Mouse (Mus musculus) bone marrow macrophage, adult 2 months (primary cell): Measurements from ENCODE around the gene Zfp568.

Experiments
- CTCF ChIP-seq: IDR thresholded peaks from 2 replicates; pipeline ENCODE4 v1.5.1; 2012; ENCODE audit warnings: low read depth, mild to moderate bottlenecking, low read length, moderate library complexity
- POLR2A ChIP-seq: IDR thresholded peaks from 2 replicates; pipeline ENCODE4 v1.6.1; 2012; ENCODE audit warnings: mild to moderate bottlenecking, low read depth, low read length, borderline replicate concordance

- TF ChIP-seq POLR2A (no peak; the same call in 1 of the 2 replicates), CTCF (no peak)
These were observed 67.3 kb downstream of the Zfp568 start, which contains the start of gene Zfp14 for GRCm38 (mm10) chr7:30050882-30051548.
